Mouse (Mus musculus): ENCODE results near the gene Ndufaf4. TPM values are rescaled to one million over a fixed set of nuclear protein-coding genes. Genes with fewer than 3 reads are reported as not detected.

Ndufaf4 gene
- polyA plus RNA-seq, 1 experiment from 2014 or later: 68.8 TPM

DNA sequence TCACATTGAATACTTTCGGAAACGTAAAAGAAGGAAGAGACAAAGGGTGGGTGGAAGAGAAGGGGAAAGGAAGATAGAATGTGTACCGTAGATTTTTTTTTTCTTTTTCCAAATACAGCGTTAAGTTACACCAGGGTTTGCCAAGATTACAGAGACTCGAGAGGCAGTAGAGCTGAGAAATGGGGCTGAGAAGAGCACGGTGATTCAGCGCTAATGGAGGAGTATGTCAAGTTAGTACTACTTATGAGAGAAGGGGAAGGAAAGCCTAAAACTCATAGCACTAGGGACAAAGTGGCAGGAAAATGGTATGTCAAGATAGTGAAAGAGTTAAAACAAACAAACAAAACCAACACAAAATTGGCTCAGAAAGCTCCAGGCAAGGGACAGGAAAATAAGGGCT lies 532 bp upstream of the Ndufaf4 start:
- ATAC-seq (ENCODE audit: low FRiP score, low TSS enrichment): peak; percentile 44; the same call in 1 of the 2 replicates
- Histone ChIP-seq H3K27ac (replicated peaks; ENCODE audit: low read depth, low read length) (0 out of 2 replicates have a peak overlapping the region, but pooled peaks have one; percentile 21), H3K36me3 (ENCODE audit: control insufficient read depth, insufficient read depth, low read length) (peaks cover 12% of the 10 kb centered on the region; the same call in 1 of the 2 replicates), H3K9ac (replicated peaks; ENCODE audit: low read length) (peak overlapping the region; percentile 44; the same call in 1 of the 2 replicates), H3K4me2 (ENCODE audit: low read length) (peak overlapping the region; percentile 83), H3K9me3 (ENCODE audit: control insufficient read depth, low read length) (no peaks in the 10 kb centered on the region), H3K4me1 (ENCODE audit: control insufficient read depth, insufficient read depth, low read length) (peaks cover 7% of the 10 kb centered on the region), H3K27me3 (ENCODE audit: control insufficient read depth, insufficient read depth, low read length) (no peaks in the 10 kb centered on the region), H3K4me3 (replicated peaks; ENCODE audit: low read depth, low read length) (peak overlapping the region; percentile 82)
- 21% methylated on average over 7 of the region's 7 CpGs for WGBS
- no peak for DNase-seq

- H3K27ac ChIP-seq (replicated peaks; ENCODE audit: low read depth, low read length): no peak overlapping the region
- H3K9me3 ChIP-seq (ENCODE audit: control insufficient read depth, low read length): no peaks in the 10 kb centered on the region
- H3K4me3 ChIP-seq (replicated peaks; ENCODE audit: low read depth, low read length): peak overlapping the region; percentile 82
- H3K4me1 ChIP-seq (ENCODE audit: control insufficient read depth, insufficient read depth, low read length): peaks cover 7% of the 10 kb centered on the region
- ATAC-seq (ENCODE audit: low FRiP score, low TSS enrichment): no peak
- no peaks in the 10 kb centered on the region for H3K27me3 ChIP-seq (ENCODE audit: control insufficient read depth, insufficient read depth, low read length)
- 27% methylated on average over 8 of the region's 8 CpGs for WGBS
- peak overlapping the region; percentile 83 for H3K9ac ChIP-seq (replicated peaks; ENCODE audit: low read length)
- peak; percentile 17 for DNase-seq
- H3K4me2 ChIP-seq (ENCODE audit: low read length): peak overlapping the region; percentile 83
- H3K36me3 ChIP-seq (ENCODE audit: control insufficient read depth, insufficient read depth, low read length): peaks cover 24% of the 10 kb centered on the region
These were observed 753 bp downstream of the Ndufaf4 start for GRCm38 (mm10) chr4:24898636-24899035.

DNA sequence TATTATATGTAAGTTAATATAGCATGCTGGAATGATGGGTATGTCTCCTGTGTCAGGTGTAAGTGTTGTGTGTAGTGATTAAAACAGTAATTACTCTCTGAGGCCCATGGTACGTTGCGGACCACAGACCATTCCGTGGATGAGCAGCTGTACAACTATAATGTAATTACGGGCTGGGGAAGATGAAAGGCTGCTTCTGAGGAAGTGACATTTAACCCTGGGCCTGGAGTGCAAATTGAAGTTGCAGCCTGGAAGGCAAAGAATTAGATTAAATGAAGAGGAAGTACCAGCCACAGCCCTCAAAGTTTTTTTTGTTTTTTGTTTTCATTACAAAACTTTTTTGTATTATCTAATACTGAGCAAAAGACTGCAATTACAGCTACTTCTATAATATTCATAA lies 1.3 kb downstream of the Ndufaf4 start:
- Histone ChIP-seq H3K4me2 (ENCODE audit: low read length) (peak overlapping the region; percentile 83), H3K4me3 (replicated peaks; ENCODE audit: low read depth, low read length) (peak overlapping the region; percentile 82; the same call in 1 of the 2 replicates), H3K27me3 (ENCODE audit: control insufficient read depth, insufficient read depth, low read length) (no peaks in the 10 kb centered on the region), H3K9me3 (ENCODE audit: control insufficient read depth, low read length) (no peaks in the 10 kb centered on the region), H3K36me3 (ENCODE audit: control insufficient read depth, insufficient read depth, low read length) (peaks cover 25% of the 10 kb centered on the region), H3K9ac (replicated peaks; ENCODE audit: low read length) (peak overlapping the region; percentile 83; the same call in 1 of the 2 replicates), H3K4me1 (ENCODE audit: control insufficient read depth, insufficient read depth, low read length) (peaks cover 7% of the 10 kb centered on the region), H3K27ac (replicated peaks; ENCODE audit: low read depth, low read length) (no peak overlapping the region)
- peak; percentile 2 for DNase-seq
- WGBS: 50% methylated on average over 4 of the region's 4 CpGs
- no peak for ATAC-seq (ENCODE audit: low FRiP score, low TSS enrichment)

DNA sequence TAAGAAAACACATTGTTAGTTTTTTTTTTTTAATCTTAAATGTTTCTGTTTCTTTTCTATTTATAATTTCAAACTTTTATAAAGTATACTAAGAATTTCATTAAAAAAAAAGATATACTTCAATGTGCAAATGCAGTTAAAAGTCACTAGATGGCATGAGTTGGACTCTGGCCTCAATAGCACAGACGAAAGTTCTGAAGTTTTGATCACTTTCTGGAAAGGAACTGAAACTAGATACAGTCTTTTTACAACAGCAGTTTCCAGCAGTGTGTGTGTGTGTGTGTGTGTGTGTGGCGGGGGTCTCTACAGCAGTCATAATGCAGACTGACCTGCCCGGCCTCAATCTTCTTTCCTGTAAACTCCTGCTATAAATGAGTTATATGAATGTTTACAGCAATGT lies 9.9 kb downstream of the Ndufaf4 start:
- no peak for ATAC-seq (ENCODE audit: low FRiP score, low TSS enrichment)
- peaks cover 11% of the 10 kb centered on the region for H3K36me3 ChIP-seq (ENCODE audit: control insufficient read depth, insufficient read depth, low read length)
- no peaks in the 10 kb centered on the region for H3K9me3 ChIP-seq (ENCODE audit: control insufficient read depth, low read length)
- no peak overlapping the region for H3K9ac ChIP-seq (replicated peaks; ENCODE audit: low read length)
- H3K4me2 ChIP-seq (ENCODE audit: low read length): no peak overlapping the region
- DNase-seq: peak; percentile 37
- no peak overlapping the region for H3K27ac ChIP-seq (replicated peaks; ENCODE audit: low read depth, low read length)
- H3K27me3 ChIP-seq (ENCODE audit: control insufficient read depth, insufficient read depth, low read length): no peaks in the 10 kb centered on the region
- H3K4me3 ChIP-seq (replicated peaks; ENCODE audit: low read depth, low read length): no peak overlapping the region
- WGBS: 80% methylated on average over 3 of the region's 3 CpGs
- no peaks in the 10 kb centered on the region for H3K4me1 ChIP-seq (ENCODE audit: control insufficient read depth, insufficient read depth, low read length)

DNA sequence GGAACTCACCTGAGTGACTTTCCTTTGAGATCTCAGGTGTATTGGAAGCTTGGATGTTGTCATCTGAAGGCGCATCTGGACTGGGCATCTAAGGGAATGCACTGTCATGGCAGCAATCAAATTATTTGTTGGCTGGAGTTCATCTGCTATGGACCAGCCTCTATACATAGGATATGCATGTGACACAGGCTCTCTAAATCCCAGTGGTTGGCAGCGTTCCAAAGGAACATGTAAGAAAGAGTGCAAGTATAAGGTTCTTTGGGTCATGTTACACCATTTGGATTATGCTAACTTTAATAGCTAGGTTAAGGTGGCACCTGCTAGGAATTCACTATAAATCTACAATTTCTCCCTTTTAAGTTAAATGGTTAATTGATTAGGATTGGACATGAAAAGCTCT lies 17.7 kb downstream of the Ndufaf4 start:
- no peak for ATAC-seq (ENCODE audit: low FRiP score, low TSS enrichment)
- WGBS: 88% methylated on average over 2 of the region's 2 CpGs
- no peak for DNase-seq
- H3K27me3 ChIP-seq (ENCODE audit: control insufficient read depth, insufficient read depth, low read length): no peaks in the 10 kb centered on the region
- no peaks in the 10 kb centered on the region for H3K9me3 ChIP-seq (ENCODE audit: control insufficient read depth, low read length)
- H3K4me3 ChIP-seq (replicated peaks; ENCODE audit: low read depth, low read length): no peak overlapping the region
- no peak overlapping the region for H3K9ac ChIP-seq (replicated peaks; ENCODE audit: low read length)
- H3K36me3 ChIP-seq (ENCODE audit: control insufficient read depth, insufficient read depth, low read length): no peaks in the 10 kb centered on the region
- no peak overlapping the region for H3K27ac ChIP-seq (replicated peaks; ENCODE audit: low read depth, low read length)
- H3K4me1 ChIP-seq (ENCODE audit: control insufficient read depth, insufficient read depth, low read length): no peaks in the 10 kb centered on the region
- H3K4me2 ChIP-seq (ENCODE audit: low read length): no peak overlapping the region

DNA sequence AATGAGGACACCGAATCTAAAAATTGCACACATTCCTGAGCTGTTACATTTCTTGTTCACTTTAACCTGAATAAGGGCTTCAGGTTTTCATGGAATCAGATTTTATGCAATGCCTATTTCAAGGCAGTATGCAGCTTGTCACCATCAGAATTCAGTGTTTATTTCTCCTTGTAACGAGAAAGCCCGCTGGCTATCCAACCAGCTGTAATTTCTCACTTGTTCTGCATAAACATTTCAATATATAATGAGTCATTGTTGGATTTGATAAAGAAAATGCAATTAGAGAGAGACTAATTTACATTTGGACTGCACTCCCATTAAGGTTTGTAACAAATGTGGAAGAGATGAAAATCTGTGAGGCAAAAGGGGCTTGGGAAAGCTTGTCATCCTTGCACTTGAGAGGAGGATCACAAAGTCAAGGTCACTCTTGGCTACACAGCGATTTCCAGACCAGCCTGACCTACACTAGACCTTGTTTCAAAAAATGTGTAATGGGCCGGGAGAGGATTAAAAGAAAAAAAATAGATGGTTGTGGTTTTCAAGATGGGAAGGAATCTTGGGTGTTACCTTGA lies 22.2 kb downstream of the Ndufaf4 start:
- H3K4me2 ChIP-seq (ENCODE audit: low read length): no peak overlapping the region
- 85% methylated on average over 5 of the region's 5 CpGs for WGBS
- H3K27me3 ChIP-seq (ENCODE audit: control insufficient read depth, insufficient read depth, low read length): no peaks in the 10 kb centered on the region
- ATAC-seq (ENCODE audit: low FRiP score, low TSS enrichment) (no peak), DNase-seq (no peak)
- no peak overlapping the region for H3K9ac ChIP-seq (replicated peaks; ENCODE audit: low read length)
- H3K4me3 ChIP-seq (replicated peaks; ENCODE audit: low read depth, low read length): no peak overlapping the region
- H3K27ac ChIP-seq (replicated peaks; ENCODE audit: low read depth, low read length): no peak overlapping the region
- H3K4me1 ChIP-seq (ENCODE audit: control insufficient read depth, insufficient read depth, low read length): no peaks in the 10 kb centered on the region
- H3K36me3 ChIP-seq (ENCODE audit: control insufficient read depth, insufficient read depth, low read length): no peaks in the 10 kb centered on the region
- H3K9me3 ChIP-seq (ENCODE audit: control insufficient read depth, low read length): no peaks in the 10 kb centered on the region

DNA sequence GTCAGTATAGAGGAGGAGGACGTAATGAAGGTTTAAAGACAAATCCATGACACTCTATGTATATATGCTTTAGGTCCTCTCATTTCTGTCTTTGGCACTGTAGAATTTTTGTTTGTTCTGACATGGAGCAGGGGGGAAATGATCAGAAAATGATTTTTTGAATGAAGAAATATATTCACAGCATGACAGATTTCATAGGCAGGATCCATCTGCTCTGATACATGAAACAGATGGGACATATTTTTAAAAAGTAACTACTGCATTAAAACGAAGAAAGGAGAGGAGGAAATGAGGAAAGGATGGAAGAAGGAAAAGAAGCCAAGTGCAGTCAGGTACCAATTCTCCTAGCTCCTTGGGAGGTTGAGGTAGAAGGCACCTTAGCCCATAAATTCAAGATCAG lies 26.8 kb downstream of the Ndufaf4 start:
- no peak for ATAC-seq (ENCODE audit: low FRiP score, low TSS enrichment)
- H3K9ac ChIP-seq (replicated peaks; ENCODE audit: low read length): no peak overlapping the region

GRCm38 (mm10) chr4:24928260-24928780 lies 30.4 kb downstream of the Ndufaf4 start:
- ATAC-seq (ENCODE audit: low FRiP score, low TSS enrichment) (no peak), DNase-seq (no peak)
- no peaks in the 10 kb centered on the region for H3K36me3 ChIP-seq (ENCODE audit: control insufficient read depth, insufficient read depth, low read length)
- no peak overlapping the region for H3K4me2 ChIP-seq (ENCODE audit: low read length)
- H3K4me3 ChIP-seq (replicated peaks; ENCODE audit: low read depth, low read length): no peak overlapping the region
- H3K4me1 ChIP-seq (ENCODE audit: control insufficient read depth, insufficient read depth, low read length): no peaks in the 10 kb centered on the region
- WGBS: 82% methylated on average over 5 of the region's 5 CpGs
- H3K9me3 ChIP-seq (ENCODE audit: control insufficient read depth, low read length): no peaks in the 10 kb centered on the region
- H3K27me3 ChIP-seq (ENCODE audit: control insufficient read depth, insufficient read depth, low read length): no peaks in the 10 kb centered on the region
- no peak overlapping the region for H3K9ac ChIP-seq (replicated peaks; ENCODE audit: low read length)
- no peak overlapping the region for H3K27ac ChIP-seq (replicated peaks; ENCODE audit: low read depth, low read length)

More for the DNA sequence above, 26.8 kb downstream of the Ndufaf4 start:
- Histone ChIP-seq H3K27ac (replicated peaks; ENCODE audit: low read depth, low read length) (no peak overlapping the region), H3K4me2 (ENCODE audit: low read length) (no peak overlapping the region), H3K27me3 (ENCODE audit: control insufficient read depth, insufficient read depth, low read length) (no peaks in the 10 kb centered on the region), H3K4me3 (replicated peaks; ENCODE audit: low read depth, low read length) (no peak overlapping the region), H3K9me3 (ENCODE audit: control insufficient read depth, low read length) (no peaks in the 10 kb centered on the region), H3K4me1 (ENCODE audit: control insufficient read depth, insufficient read depth, low read length) (no peaks in the 10 kb centered on the region), H3K36me3 (ENCODE audit: control insufficient read depth, insufficient read depth, low read length) (no peaks in the 10 kb centered on the region)
- DNase-seq: no peak
- 78% methylated on average over 2 of the region's 2 CpGs for WGBS

DNA sequence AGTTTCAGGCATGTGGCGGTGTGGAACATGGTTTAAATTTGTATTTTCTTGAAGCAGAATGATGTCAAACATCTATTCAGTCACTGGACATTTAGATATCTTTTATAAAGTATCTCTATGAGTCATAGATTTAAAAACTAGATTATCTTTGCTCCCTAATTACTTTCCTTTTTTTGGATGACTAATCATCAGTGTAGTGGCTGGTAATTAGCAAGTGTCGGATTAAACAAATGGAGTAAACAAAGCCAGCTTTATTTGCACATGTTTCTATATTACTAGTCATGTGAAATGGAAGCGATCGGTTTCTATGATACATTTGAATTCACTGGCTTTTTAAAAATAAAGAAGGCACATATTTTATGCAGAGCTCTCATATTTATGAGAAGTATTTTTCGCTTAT lies 31.0 kb downstream of the Ndufaf4 start:
- Histone ChIP-seq H3K4me2 (ENCODE audit: low read length) (no peak overlapping the region), H3K9ac (replicated peaks; ENCODE audit: low read length) (no peak overlapping the region), H3K36me3 (ENCODE audit: control insufficient read depth, insufficient read depth, low read length) (no peaks in the 10 kb centered on the region), H3K27me3 (ENCODE audit: control insufficient read depth, insufficient read depth, low read length) (no peaks in the 10 kb centered on the region), H3K27ac (replicated peaks; ENCODE audit: low read depth, low read length) (no peak overlapping the region), H3K4me1 (ENCODE audit: control insufficient read depth, insufficient read depth, low read length) (no peaks in the 10 kb centered on the region), H3K9me3 (ENCODE audit: control insufficient read depth, low read length) (no peaks in the 10 kb centered on the region), H3K4me3 (replicated peaks; ENCODE audit: low read depth, low read length) (no peak overlapping the region)
- DNase-seq (no peak), ATAC-seq (ENCODE audit: low FRiP score, low TSS enrichment) (no peak)
- 88% methylated on average over 5 of the region's 5 CpGs for WGBS
